Mouse (Mus musculus) intestine, embryonic 15.5 days (tissue): ENCODE results near the gene Gm17428. TPM values are rescaled to one million over a fixed set of nuclear protein-coding genes. Genes with fewer than 3 reads are reported as not detected.
A peak's percentile ranks its signal among the peaks of the same experiment; 100 is the strongest.

Source experiments
- ATAC-seq: fragments of 200-750 bp; cut with Nextera tagmentation; 2 replicates; pipeline ENCODE4 v1.8.0; 2017; ENCODE audit warnings: moderate TSS enrichment, moderate library complexity
- H3K27ac ChIP-seq: fragments of 300-500 bp; sonication (generic); 2 replicates; pipeline ENCODE4 v1.5.1; 2015; ENCODE audit warnings: mild to moderate bottlenecking, inconsistent platforms
- H3K27me3 ChIP-seq: fragments of 300-500 bp; sonication (generic); replicated peaks from 2 replicates; pipeline ENCODE4 v1.6.1; 2015; ENCODE audit warnings: inconsistent platforms
- H3K36me3 ChIP-seq: fragments of 300-500 bp; sonication (generic); 2 replicates; pipeline ENCODE4 v1.6.1; 2015; ENCODE audit warnings: inconsistent platforms
- H3K4me1 ChIP-seq: fragments of 300-500 bp; sonication (generic); replicated peaks from 2 replicates; pipeline ENCODE4 v1.6.1; 2015; ENCODE audit warnings: inconsistent platforms
- H3K4me2 ChIP-seq: fragments of 300-500 bp; sonication (generic); replicated peaks from 2 replicates; pipeline ENCODE4 v1.6.1; 2015; ENCODE audit warnings: mild to moderate bottlenecking, inconsistent platforms
- H3K4me3 ChIP-seq: fragments of 300-500 bp; sonication (generic); replicated peaks from 2 replicates; pipeline ENCODE4 v1.5.1; 2015; ENCODE audit warnings: inconsistent platforms
- H3K9ac ChIP-seq: fragments of 300-500 bp; sonication (generic); 2 replicates; pipeline ENCODE4 v1.6.1; 2015; ENCODE audit warnings: inconsistent platforms
- H3K9me3 ChIP-seq: fragments of 300-500 bp; sonication (generic); 2 replicates; pipeline ENCODE4 v1.6.1; 2016; ENCODE audit warnings: inconsistent platforms
- WGBS: fragments of 180-500 bp; shearing (Covaris S2); methylation state at CpG from one replicate; pipeline ENCODE4 v1.1.7; 2015; 5-methylcytosine and 5-hydroxymethylcytosine counted together
- polyA plus RNA-seq: library from polyadenylated mRNA; unstranded; fragments of >200 nt; fragmentation: Nextera tagmentation; extraction: Ambion mirVana; gene quantifications from 2 replicates; pipeline ENCODE4 v1.2.1, GENCODE M21; 2015

Gene Gm17428
- polyA plus RNA-seq, 1 experiment from 2014 or later: not detected

DNA sequence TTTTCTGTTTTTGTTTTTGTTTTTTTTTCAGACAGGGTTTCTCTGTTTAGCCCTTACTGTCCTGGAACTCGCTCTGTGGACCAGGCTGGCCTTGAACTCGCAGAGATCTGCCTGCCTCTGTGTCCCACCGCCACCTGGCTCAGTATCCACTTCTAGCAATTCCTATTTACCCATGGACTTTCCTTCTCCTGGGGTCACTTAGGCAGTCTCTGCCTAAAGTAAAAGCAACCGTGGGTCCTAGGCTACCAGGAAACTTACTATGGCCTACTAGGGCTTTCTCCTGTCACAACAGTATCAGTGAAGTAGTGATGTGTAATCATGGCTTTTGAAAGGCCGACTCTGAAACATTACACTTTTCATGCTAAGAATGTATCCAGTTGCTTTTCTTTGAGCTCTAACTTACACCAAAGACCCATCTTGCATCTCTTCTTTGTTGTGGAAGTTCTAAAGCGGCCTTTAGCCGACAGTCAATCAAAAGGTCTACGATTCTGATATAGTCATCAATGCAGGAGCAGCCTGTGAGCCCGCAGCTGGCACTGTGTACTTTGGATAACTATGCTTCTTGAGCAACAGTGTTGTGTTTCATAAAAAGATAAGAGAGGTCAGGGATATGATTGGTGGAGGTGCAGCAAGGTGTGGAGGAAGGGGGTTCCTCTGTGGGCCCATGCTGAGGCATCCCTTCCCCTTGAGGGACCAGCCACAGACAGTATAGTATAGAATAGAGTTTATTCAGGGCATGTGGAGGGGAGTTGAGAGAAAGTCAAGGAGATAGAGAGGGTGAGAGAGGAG, 30.6 kb downstream of the Gm17428 start:
- H3K4me1 ChIP-seq: peaks cover 12% of the 10 kb centered on the region; the same call in 1 of the 2 replicates
- H3K27ac ChIP-seq: no peak overlapping the region
- ATAC-seq: peak; percentile 68
- H3K9ac ChIP-seq: no peak overlapping the region
- 81% methylated on average over 9 of the region's 9 CpGs for WGBS
- no peak overlapping the region for H3K4me3 ChIP-seq
- no peaks in the 10 kb centered on the region for H3K9me3 ChIP-seq
- no peaks in the 10 kb centered on the region for H3K27me3 ChIP-seq
- no peaks in the 10 kb centered on the region for H3K36me3 ChIP-seq
- H3K4me2 ChIP-seq: no peak overlapping the region

DNA sequence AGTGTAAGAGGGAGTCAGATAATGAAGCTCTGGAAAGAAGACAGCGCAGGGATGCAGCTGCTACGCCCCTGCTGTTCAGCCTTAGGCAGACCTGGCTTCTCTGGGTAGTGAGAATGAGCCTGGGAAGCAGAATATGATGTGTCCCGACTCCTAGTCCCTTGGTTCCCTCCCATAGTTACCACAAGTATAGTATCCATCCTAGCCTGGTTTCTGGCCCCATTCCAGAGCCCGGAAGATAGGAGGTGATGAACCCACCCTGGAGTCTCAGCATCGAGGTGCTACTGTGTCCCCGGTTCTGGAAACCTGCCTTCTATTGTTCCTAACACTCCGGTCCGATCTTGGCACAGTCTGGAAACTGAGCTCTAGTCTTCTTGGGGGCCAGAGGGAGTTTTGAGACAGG, 31.7 kb downstream of the Gm17428 start:
- H3K36me3 ChIP-seq: no peaks in the 10 kb centered on the region
- H3K4me3 ChIP-seq: no peak overlapping the region
- no peak for ATAC-seq
- H3K9me3 ChIP-seq: no peaks in the 10 kb centered on the region
- 80% methylated on average over 8 of the region's 8 CpGs for WGBS
- no peak overlapping the region for H3K9ac ChIP-seq
- H3K27ac ChIP-seq: no peak overlapping the region
- no peak overlapping the region for H3K4me2 ChIP-seq
- H3K27me3 ChIP-seq: no peaks in the 10 kb centered on the region
- peaks cover 12% of the 10 kb centered on the region; the same call in 1 of the 2 replicates for H3K4me1 ChIP-seq

DNA sequence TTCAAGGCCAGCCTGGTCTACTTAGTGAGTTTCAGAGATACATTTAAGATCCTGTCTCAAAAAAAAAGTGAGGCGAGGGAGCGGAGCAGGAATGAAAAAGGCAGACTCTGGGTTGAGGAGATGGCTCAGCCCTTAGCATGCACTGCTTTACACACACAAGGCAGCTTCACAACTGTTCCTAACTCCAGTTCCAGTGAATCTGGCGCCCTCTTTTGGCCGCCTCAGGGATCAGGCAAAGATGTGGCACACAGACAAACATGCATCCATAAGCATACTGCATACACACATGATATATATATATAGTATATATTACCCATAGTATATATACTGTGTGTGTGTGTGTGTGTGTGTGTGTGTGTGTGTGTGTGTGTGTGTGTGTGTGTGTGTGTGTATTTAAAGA, 34.4 kb downstream of the Gm17428 start:
- no peaks in the 10 kb centered on the region for H3K9me3 ChIP-seq
- H3K4me3 ChIP-seq: no peak overlapping the region
- H3K36me3 ChIP-seq: no peaks in the 10 kb centered on the region
- no peak overlapping the region for H3K4me2 ChIP-seq
- H3K4me1 ChIP-seq: no peaks in the 10 kb centered on the region
- H3K27me3 ChIP-seq: no peaks in the 10 kb centered on the region
- H3K27ac ChIP-seq: no peak overlapping the region
- WGBS: 61% methylated on average over 4 of the region's 4 CpGs
- no peak for ATAC-seq
- H3K9ac ChIP-seq: no peak overlapping the region

GRCm38 (mm10) chr14:55014591-55014990, 37.9 kb downstream of the Gm17428 start:
- under 1% methylated on average over 27 of the region's 27 CpGs for WGBS
- peak overlapping the region; percentile 53 for H3K4me3 ChIP-seq
- H3K27me3 ChIP-seq: no peaks in the 10 kb centered on the region
- peak overlapping the region; percentile 85 for H3K4me2 ChIP-seq
- 0 out of 2 replicates have a peak, but pooled peaks cover 5% of the 10 kb centered on the region for H3K36me3 ChIP-seq
- peak; percentile 73 for ATAC-seq
- H3K9ac ChIP-seq: peak overlapping the region; percentile 68
- peak overlapping the region; percentile 92 for H3K27ac ChIP-seq
- no peaks in the 10 kb centered on the region for H3K4me1 ChIP-seq
- H3K9me3 ChIP-seq: no peaks in the 10 kb centered on the region

- WGBS: under 1% methylated on average over 36 of the region's 36 CpGs
- ATAC-seq: peak; percentile 98
- no peaks in the 10 kb centered on the region for H3K9me3 ChIP-seq
- peak within 1 kb of the TSS; percentile 74 for H3K9ac ChIP-seq
- peak within 1 kb of the TSS; percentile 69 for H3K4me3 ChIP-seq
- H3K4me1 ChIP-seq: no peaks in the 10 kb centered on the region
- 0 out of 2 replicates have a peak, but pooled peaks cover 5% of the 10 kb centered on the region for H3K36me3 ChIP-seq
- peak within 1 kb of the TSS; percentile 85 for H3K4me2 ChIP-seq
- H3K27ac ChIP-seq: peak within 1 kb of the TSS; percentile 92
- H3K27me3 ChIP-seq: no peaks in the 10 kb centered on the region
Measured at GRCm38 (mm10) chr14:55014991-55015766, 38.4 kb downstream of the Gm17428 start, which contains the start of gene Ngdn. Gene Ngdn, plus strand, starts transcription at chr14:55015454.

GRCm38 (mm10) chr14:55015767-55016111, 39.0 kb downstream of the Gm17428 start:
- Histone ChIP-seq H3K4me1 (no peaks in the 10 kb centered on the region), H3K4me2 (peak overlapping the region; percentile 66), H3K4me3 (peak overlapping the region; percentile 69), H3K36me3 (0 out of 2 replicates have a peak, but pooled peaks cover 5% of the 10 kb centered on the region), H3K27me3 (no peaks in the 10 kb centered on the region), H3K9ac (peak overlapping the region; percentile 74), H3K27ac (peak overlapping the region; percentile 75), H3K9me3 (no peaks in the 10 kb centered on the region)
- ATAC-seq: no peak
- under 1% methylated on average over 17 of the region's 17 CpGs for WGBS

GRCm38 (mm10) chr14:55016876-55017275, 40.1 kb downstream of the Gm17428 start:
- no peak overlapping the region for H3K9ac ChIP-seq
- no peak for ATAC-seq
- H3K4me2 ChIP-seq: no peak overlapping the region
- H3K9me3 ChIP-seq: no peaks in the 10 kb centered on the region
- 94% methylated on average over 16 of the region's 16 CpGs for WGBS
- H3K27ac ChIP-seq: no peak overlapping the region
- no peaks in the 10 kb centered on the region for H3K27me3 ChIP-seq
- no peak overlapping the region for H3K4me3 ChIP-seq
- H3K4me1 ChIP-seq: no peaks in the 10 kb centered on the region
- H3K36me3 ChIP-seq: peaks cover 16% of the 10 kb centered on the region

- Histone ChIP-seq H3K27ac (no peak overlapping the region), H3K4me1 (no peaks in the 10 kb centered on the region), H3K9ac (no peak overlapping the region), H3K4me3 (no peak overlapping the region), H3K9me3 (no peaks in the 10 kb centered on the region), H3K27me3 (no peaks in the 10 kb centered on the region), H3K4me2 (no peak overlapping the region), H3K36me3 (peaks cover 22% of the 10 kb centered on the region)
- 90% methylated on average over 9 of the region's 9 CpGs for WGBS
- no peak for ATAC-seq
Measured at GRCm38 (mm10) chr14:55020394-55020793, 43.7 kb downstream of the Gm17428 start.

GRCm38 (mm10) chr14:55023011-55023410, 46.3 kb downstream of the Gm17428 start:
- Histone ChIP-seq H3K36me3 (peaks cover 18% of the 10 kb centered on the region), H3K4me3 (no peak overlapping the region), H3K27me3 (no peaks in the 10 kb centered on the region), H3K27ac (no peak overlapping the region), H3K9ac (no peak overlapping the region), H3K9me3 (no peaks in the 10 kb centered on the region), H3K4me2 (no peak overlapping the region), H3K4me1 (no peaks in the 10 kb centered on the region)
- 91% methylated on average over 15 of the region's 15 CpGs for WGBS
- no peak for ATAC-seq

DNA sequence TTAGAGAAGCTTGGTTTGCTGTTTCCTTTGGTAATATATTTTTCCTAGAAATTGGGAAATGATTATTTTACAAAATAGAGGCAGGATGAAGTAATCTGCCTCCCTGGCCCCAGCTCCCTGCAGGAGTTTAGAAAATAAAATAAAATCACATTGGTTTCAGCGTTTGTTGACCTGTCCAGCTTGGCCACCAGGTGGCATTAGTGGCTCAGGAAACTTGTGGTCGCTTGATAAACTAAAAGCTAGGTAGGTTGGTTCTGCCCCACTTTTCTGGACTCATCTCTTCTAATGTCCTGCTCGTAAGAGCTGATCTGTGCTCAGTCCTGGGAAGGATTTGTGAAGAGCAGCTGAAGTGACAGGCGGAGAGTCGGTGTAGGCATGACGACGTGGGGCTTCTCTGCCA, 47.5 kb downstream of the Gm17428 start:
- Histone ChIP-seq H3K27ac (no peak overlapping the region), H3K4me3 (no peak overlapping the region), H3K4me1 (peaks cover 5% of the 10 kb centered on the region), H3K9me3 (no peaks in the 10 kb centered on the region), H3K4me2 (no peak overlapping the region), H3K9ac (no peak overlapping the region), H3K27me3 (no peaks in the 10 kb centered on the region), H3K36me3 (peaks cover 18% of the 10 kb centered on the region)
- 68% methylated on average over 7 of the region's 7 CpGs for WGBS
- no peak for ATAC-seq

DNA sequence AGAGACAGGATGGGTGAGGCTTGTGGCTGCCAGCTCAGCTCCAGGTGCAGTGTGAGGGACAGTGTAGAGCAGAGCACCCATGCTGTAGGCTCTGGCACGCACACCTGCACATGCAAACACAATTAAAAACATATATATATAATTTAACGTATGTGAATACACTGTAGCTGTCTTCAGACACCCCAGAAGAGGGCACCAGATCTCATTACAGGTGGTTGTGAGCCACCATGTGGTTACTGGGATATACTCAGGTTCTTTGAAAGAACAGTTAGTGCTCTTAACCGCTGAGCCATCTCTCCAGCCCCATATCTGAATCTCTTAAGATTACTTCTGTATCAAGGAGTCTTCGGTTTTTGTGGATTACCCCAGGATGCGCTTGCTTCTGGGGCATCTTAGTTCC, 48.8 kb downstream of the Gm17428 start:
- Histone ChIP-seq H3K27ac (no peak overlapping the region), H3K27me3 (no peaks in the 10 kb centered on the region), H3K9ac (no peak overlapping the region), H3K4me2 (no peak overlapping the region), H3K4me1 (peaks cover 5% of the 10 kb centered on the region), H3K36me3 (peaks cover 18% of the 10 kb centered on the region), H3K9me3 (no peaks in the 10 kb centered on the region), H3K4me3 (no peak overlapping the region)
- no peak for ATAC-seq
- WGBS: 79% methylated on average over 5 of the region's 5 CpGs
